30 mouse cellular contexts compared by ENCODE assay signal in the genomic region with DNA sequence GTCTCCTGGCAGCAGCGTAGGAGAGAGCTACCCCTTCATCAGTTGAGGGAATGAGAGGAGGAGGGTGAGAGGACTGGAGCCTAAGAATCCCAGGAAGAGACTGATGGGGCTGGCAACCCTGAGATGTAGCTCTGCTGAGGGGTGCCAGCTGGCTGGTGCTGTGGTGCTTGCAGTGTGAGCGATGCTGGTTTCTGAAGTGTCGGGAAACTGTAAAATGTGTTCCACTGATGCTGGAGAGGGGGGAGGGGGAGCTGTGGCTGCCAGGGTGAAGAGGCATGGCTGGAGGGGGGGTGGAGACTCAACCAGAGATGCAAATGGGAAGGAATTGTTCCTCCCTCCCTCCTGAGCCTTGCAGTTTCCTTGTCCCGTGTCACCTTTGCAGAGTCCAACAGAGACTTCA.
DNase-seq lines count a peak whose midpoint lies in the region; ATAC-seq and TF ChIP-seq lines count a peak whose summit lies in the region.
"Had no signal": no experiment of that assay in that cellular context is flagged by ENCODE, and none has a peak within 500 bp of the region (broad histone marks: within the 10 kb centered on the region; RNA-seq: fewer than 3 reads in every experiment).

No protein-coding gene starts in this region.

- no peak for TF ChIP-seq EP300 in lung, postnatal 0 days (IDR thresholded peaks at IDR 0.05)
- 0 out of 2 replicates have a peak, but pooled peaks have one; percentile 21 for TF ChIP-seq EP300 in ES-Bruce4 (IDR thresholded peaks at IDR 0.05; ENCODE audit: insufficient read depth, low read depth, low read length)

- H3K9me3 ChIP-seq in lung, postnatal 0 days (ENCODE audit: low read length), result no peaks in the 10 kb centered on the region
- H3K9me3 ChIP-seq in ES-Bruce4 (replicated peaks; ENCODE audit: control insufficient read depth, insufficient read depth, low read length, poor library complexity, severe bottlenecking), result no peaks in the 10 kb centered on the region
- H3K9me3 ChIP-seq: embryonic facial prominence, embryonic 10.5 days; embryonic facial prominence, embryonic 15.5 days; hindbrain, embryonic 10.5 days; hindbrain, embryonic 15.5 days; limb, embryonic 13.5 days; lung, embryonic 15.5 days; neural tube, embryonic 12.5 days had no signal

- TF ChIP-seq CTCF in lung, postnatal 0 days (IDR thresholded peaks at IDR 0.05), result no peak
- TF ChIP-seq CTCF in ES-Bruce4 (IDR thresholded peaks at IDR 0.05; ENCODE audit: low read depth, low read length), result no peak
- TF ChIP-seq CTCF in brain, embryonic 14.5 days (IDR thresholded peaks at IDR 0.05; ENCODE audit: borderline replicate concordance, extremely low read depth, insufficient read depth, insufficient read length), result no peak

- ATAC-seq in lung, postnatal 0 days, result no peak
- ATAC-seq: activated CD4-positive, CD25-positive, alpha-beta regulatory T cell, adult 4 months; inflammation-experienced regulatory T-cells, adult 6 months had no signal

- DNase-seq in lung, postnatal 0 days (ENCODE audit: low spot score), result peak; percentile 11
- no peak for DNase-seq in lung, postnatal 14 days
- peak; percentile 69 for DNase-seq in ES-CJ7 (ENCODE audit: low read depth, low spot score)
- peak; percentile 63 for DNase-seq in brain, embryonic 14.5 days (ENCODE audit: low read depth)
- DNase-seq in urinary bladder, postnatal 14 days (ENCODE audit: low spot score), result no peak
- no peak for DNase-seq in kidney, adult 18-20 months
- DNase-seq: adrenal gland, adult 2 months; adrenal gland, postnatal 36 days; B cell, adult 2 months; cerebellum, adult 2 months; cerebellum, postnatal 14 days; gastrocnemius, postnatal 14 days; heart, postnatal 14 days; kidney, adult 2 months; kidney, postnatal 36 days; right cerebral cortex, adult 18-20 months; thymus, postnatal 14 days had no signal

- WGBS in lung, postnatal 0 days, result 36% methylated on average over 4 of the region's 4 CpGs

- no peak overlapping the region for H3K9ac ChIP-seq in lung, postnatal 0 days (replicated peaks; ENCODE audit: low read depth)
- no peak overlapping the region for H3K9ac ChIP-seq in ES-Bruce4 (ENCODE audit: low read depth, poor library complexity, severe bottlenecking)
- H3K9ac ChIP-seq: embryonic facial prominence, embryonic 15.5 days; hindbrain, embryonic 15.5 days; limb, embryonic 13.5 days; lung, embryonic 15.5 days; neural tube, embryonic 12.5 days had no signal

- no peak overlapping the region for H3K27ac ChIP-seq in lung, postnatal 0 days (ENCODE audit: low read length)
- no peak overlapping the region for H3K27ac ChIP-seq in ES-Bruce4 (ENCODE audit: insufficient read depth, low read length)
- H3K27ac ChIP-seq: embryonic facial prominence, embryonic 10.5 days; embryonic facial prominence, embryonic 15.5 days; hindbrain, embryonic 10.5 days; hindbrain, embryonic 15.5 days; limb, embryonic 13.5 days; lung, embryonic 15.5 days; neural tube, embryonic 12.5 days had no signal

- H3K4me2 ChIP-seq in lung, postnatal 0 days (replicated peaks; ENCODE audit: low read depth, low read length), result no peak overlapping the region
- H3K4me2 ChIP-seq: embryonic facial prominence, embryonic 15.5 days; hindbrain, embryonic 15.5 days; limb, embryonic 13.5 days; liver, embryonic 11.5 days; lung, embryonic 15.5 days; midbrain, embryonic 11.5 days; neural tube, embryonic 12.5 days had no signal

- no peaks in the 10 kb centered on the region for H3K27me3 ChIP-seq in lung, postnatal 0 days (replicated peaks; ENCODE audit: insufficient read depth, low read length)
- H3K27me3 ChIP-seq in ES-Bruce4 (ENCODE audit: control insufficient read depth, insufficient read depth, low read length, poor library complexity, severe bottlenecking), result no peaks in the 10 kb centered on the region
- H3K27me3 ChIP-seq: embryonic facial prominence, embryonic 15.5 days; hindbrain, embryonic 15.5 days; limb, embryonic 13.5 days; lung, embryonic 15.5 days; neural tube, embryonic 12.5 days had no signal

- TF ChIP-seq POLR2A in ES-Bruce4 (IDR thresholded peaks at IDR 0.05; ENCODE audit: insufficient read depth, low read length), result no peak
- TF ChIP-seq POLR2A in brain, embryonic 14.5 days (IDR thresholded peaks at IDR 0.05; ENCODE audit: borderline replicate concordance, extremely low read depth, insufficient read depth, insufficient read length, poor library complexity, severe bottlenecking), result no peak

- no peaks in the 10 kb centered on the region for H3K36me3 ChIP-seq in lung, postnatal 0 days (ENCODE audit: insufficient read depth, low read length)
- H3K36me3 ChIP-seq in ES-Bruce4 (ENCODE audit: control insufficient read depth, insufficient read depth, low read length, poor library complexity, severe bottlenecking), result no peaks in the 10 kb centered on the region
- H3K36me3 ChIP-seq: embryonic facial prominence, embryonic 10.5 days; embryonic facial prominence, embryonic 15.5 days; hindbrain, embryonic 10.5 days; hindbrain, embryonic 15.5 days; limb, embryonic 13.5 days; lung, embryonic 15.5 days; neural tube, embryonic 12.5 days had no signal

- H3K4me3 ChIP-seq in lung, postnatal 0 days (ENCODE audit: low read depth, low read length), result no peak overlapping the region
- no peak overlapping the region for H3K4me3 ChIP-seq in ES-Bruce4 (ENCODE audit: low read depth, low read length)
- H3K4me3 ChIP-seq: embryonic facial prominence, embryonic 10.5 days; embryonic facial prominence, embryonic 15.5 days; hindbrain, embryonic 10.5 days; hindbrain, embryonic 15.5 days; limb, embryonic 13.5 days; lung, embryonic 15.5 days; myocyte; neural tube, embryonic 12.5 days had no signal

- H3K4me1 ChIP-seq in lung, postnatal 0 days (ENCODE audit: insufficient read depth, low read depth, low read length), result no peaks in the 10 kb centered on the region; the same call in 1 of the 2 replicates
- no peaks in the 10 kb centered on the region for H3K4me1 ChIP-seq in ES-Bruce4 (ENCODE audit: control insufficient read depth, insufficient read depth, low read length)
- H3K4me1 ChIP-seq: hindbrain, embryonic 15.5 days; neural tube, embryonic 12.5 days had no signal

Comparison
In these comparisons a context has a peak if more than half of its experiments do, and no peak if none do; other contexts are left out.
1. DNase-seq: peak in lung, postnatal 0 days (single experiment), ES-CJ7 (single experiment) and brain, embryonic 14.5 days (single experiment); none in lung, postnatal 14 days (single experiment), urinary bladder, postnatal 14 days (single experiment) and kidney, adult 18-20 months (single experiment).